Mouse (Mus musculus) limb, embryonic 10.5 days (tissue): Measurements from ENCODE around the gene Olfr38. TPM values are rescaled to one million over a fixed set of nuclear protein-coding genes. Genes with fewer than 3 reads are reported as not detected.

Experiments used
- polyA plus RNA-seq: library from polyadenylated mRNA; unstranded; fragments of >200 nt; fragmentation: Nextera tagmentation; extraction: Ambion mirVana; gene quantifications from 2 replicates; pipeline ENCODE4 v1.2.1, GENCODE M21; 2016

Gene Olfr38
- polyA plus RNA-seq, 1 experiment from 2014 or later, result not detected

Other genes with a start within 250 kb of the Olfr38 start
- not detected in 2 replicates for gene Olfr455, start 208.8 kb upstream of the Olfr38 start, polyA plus RNA-seq
- gene Tcaf3, start 158.7 kb upstream of the Olfr38 start, polyA plus RNA-seq, result not detected in 2 replicates
- 3.9 and 5.3 TPM in 2 replicates for gene Tcaf2, start 111.2 kb upstream of the Olfr38 start, polyA plus RNA-seq
- gene Tcaf1, start 46.3 kb upstream of the Olfr38 start, polyA plus RNA-seq, result 61.5 and 88.8 TPM in 2 replicates
- gene Olfr453, start 17.0 kb upstream of the Olfr38 start, polyA plus RNA-seq, result not detected in 2 replicates
- gene Olfr452, start 28.7 kb downstream of the Olfr38 start, polyA plus RNA-seq, result not detected in 2 replicates
- not detected in 2 replicates for gene Olfr450, start 55.5 kb downstream of the Olfr38 start, polyA plus RNA-seq
- gene Olfr449, start 78.0 kb downstream of the Olfr38 start, polyA plus RNA-seq, result not detected in 2 replicates
- not detected in 2 replicates for gene Olfr448, start 134.0 kb downstream of the Olfr38 start, polyA plus RNA-seq
- gene Olfr447, start 152.5 kb downstream of the Olfr38 start, polyA plus RNA-seq, result not detected in 2 replicates
- gene Olfr446, start 165.0 kb downstream of the Olfr38 start, polyA plus RNA-seq, result not detected in 2 replicates
- not detected in 2 replicates for gene Olfr444, start 192.7 kb downstream of the Olfr38 start, polyA plus RNA-seq